Mouse (Mus musculus): ENCODE results near the gene Sele.

GRCm38 (mm10) chr1:164019789-164020188, 28.2 kb upstream of the Sele start:
- no peak for TF ChIP-seq CTCF (IDR thresholded peaks at IDR 0.05; ENCODE audit: low read depth, low read length)
- TF ChIP-seq POLR2A (IDR thresholded peaks at IDR 0.05; ENCODE audit: insufficient read depth, low read length) = no peak
- no peak for TF ChIP-seq EP300 (IDR thresholded peaks at IDR 0.05; ENCODE audit: insufficient read depth, low read depth, low read length)

Data from ES-Bruce4 (cell line).